30 mouse cellular contexts compared by ENCODE assay signal in the genomic region with DNA sequence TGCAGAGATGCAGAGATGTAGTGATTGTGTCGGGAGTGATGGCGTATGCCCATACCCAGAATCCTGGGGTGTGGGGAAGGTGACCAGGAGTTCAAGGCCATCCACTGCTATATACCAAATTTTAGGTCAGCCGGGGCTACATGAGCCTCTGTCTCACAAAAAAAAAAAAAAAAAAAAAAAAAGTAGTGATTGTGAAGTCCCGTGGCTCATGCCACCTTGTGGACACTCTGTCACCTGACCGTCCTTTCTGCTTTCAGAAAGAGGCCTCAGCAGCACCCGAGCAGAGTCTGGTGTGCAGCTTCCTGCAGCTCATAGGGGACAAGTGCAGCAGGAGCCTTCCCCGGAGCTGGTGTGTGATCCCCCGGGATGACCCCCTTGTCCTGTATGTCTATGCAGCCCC. TPM values are rescaled to one million over a fixed set of nuclear protein-coding genes. Genes with fewer than 3 reads are reported as not detected.
DNase-seq lines count a peak whose midpoint lies in the region; ATAC-seq and TF ChIP-seq lines count a peak whose summit lies in the region.
"Had no signal": no experiment of that assay in that cellular context is flagged by ENCODE, and none has a peak within 500 bp of the region (broad histone marks: within the 10 kb centered on the region; RNA-seq: fewer than 3 reads in every experiment).

No protein-coding gene starts in this region.

- no peak overlapping the region for H3K4me3 ChIP-seq in liver, embryonic 14.5 days (ENCODE audit: insufficient read depth in 1 of 2, low read depth in 2 of 2, low read length in 2 of 2)
- H3K4me3 ChIP-seq in liver, embryonic 11.5 days (ENCODE audit: low read depth, low read length): no peak overlapping the region
- no peak overlapping the region for H3K4me3 ChIP-seq in small intestine, adult 2 months (ENCODE audit: low read depth, low read length)
- H3K4me3 ChIP-seq: embryonic facial prominence, embryonic 10.5 days; embryonic facial prominence, embryonic 15.5 days; forebrain, embryonic 12.5 days; heart, embryonic 15.5 days; hindbrain, embryonic 12.5 days; kidney, embryonic 15.5 days; layer of hippocampus, adult 2 months; left cerebral cortex, adult 2 months; limb, embryonic 13.5 days; liver, embryonic 13.5 days; lung, embryonic 15.5 days; midbrain, embryonic 10.5 days; midbrain, embryonic 15.5 days; myocyte; neural tube, embryonic 12.5 days had no signal

- TF ChIP-seq EP300 in liver, embryonic 14.5 days (IDR thresholded peaks at IDR 0.05; ENCODE audit: low read depth): no peak

- WGBS in liver, embryonic 14.5 days (ENCODE audit: insufficient replicate concordance): 54% methylated on average over 8 of the region's 8 CpGs
- WGBS in liver, embryonic 11.5 days: 69% methylated on average over 8 of the region's 8 CpGs
- 61% methylated on average over 8 of the region's 8 CpGs for WGBS in small intestine, adult 2 months

- H3K27me3 ChIP-seq in liver, embryonic 14.5 days (ENCODE audit: control insufficient read depth, insufficient read depth, low read length): no peaks in the 10 kb centered on the region
- H3K27me3 ChIP-seq in liver, embryonic 11.5 days (replicated peaks; ENCODE audit: control insufficient read depth, insufficient read depth, low read length): no peaks in the 10 kb centered on the region
- H3K27me3 ChIP-seq in small intestine, adult 2 months (ENCODE audit: control insufficient read depth, insufficient read depth, low read length): no peaks in the 10 kb centered on the region
- H3K27me3 ChIP-seq: embryonic facial prominence, embryonic 15.5 days; forebrain, embryonic 12.5 days; heart, embryonic 15.5 days; hindbrain, embryonic 12.5 days; kidney, embryonic 15.5 days; limb, embryonic 13.5 days; liver, embryonic 13.5 days; lung, embryonic 15.5 days; midbrain, embryonic 15.5 days; neural tube, embryonic 12.5 days had no signal

- peak; percentile 23; the same call in 1 of the 2 replicates for TF ChIP-seq CTCF in liver, embryonic 14.5 days (IDR thresholded peaks at IDR 0.05; ENCODE audit: low read depth)
- peak; percentile 25; the same call in 1 of the 2 replicates for TF ChIP-seq CTCF in small intestine, adult 2 months (IDR thresholded peaks at IDR 0.05; ENCODE audit: extremely low read depth, insufficient read length, insufficient replicate concordance, low read depth, low read length)

- no peaks in the 10 kb centered on the region for H3K9me3 ChIP-seq in liver, embryonic 14.5 days (ENCODE audit: control insufficient read depth, low read length)
- no peaks in the 10 kb centered on the region for H3K9me3 ChIP-seq in liver, embryonic 11.5 days (ENCODE audit: control insufficient read depth, low read length)
- H3K9me3 ChIP-seq: embryonic facial prominence, embryonic 10.5 days; embryonic facial prominence, embryonic 15.5 days; forebrain, embryonic 12.5 days; heart, embryonic 15.5 days; hindbrain, embryonic 12.5 days; kidney, embryonic 15.5 days; limb, embryonic 13.5 days; liver, embryonic 13.5 days; lung, embryonic 15.5 days; midbrain, embryonic 10.5 days; midbrain, embryonic 15.5 days; neural tube, embryonic 12.5 days had no signal

- no peak for TF ChIP-seq POLR2A in small intestine, adult 2 months (IDR thresholded peaks at IDR 0.05; ENCODE audit: low read depth, low read length)

- peaks cover 0 to 2% of the 10 kb centered on the region in 2 experiments; a peak in 1 of 4 replicates for H3K4me1 ChIP-seq in liver, embryonic 14.5 days (replicated peaks; ENCODE audit: control insufficient read depth in 2 of 2, insufficient read depth in 2 of 2, low read length in 1 of 2)
- no peaks in the 10 kb centered on the region for H3K4me1 ChIP-seq in liver, embryonic 11.5 days (replicated peaks; ENCODE audit: control insufficient read depth, insufficient read depth, low read length)
- H3K4me1 ChIP-seq in small intestine, adult 2 months (ENCODE audit: control insufficient read depth, insufficient read depth, insufficient read length, low read length): 0 out of 2 replicates have a peak, but pooled peaks cover 1% of the 10 kb centered on the region
- H3K4me1 ChIP-seq: embryonic facial prominence, embryonic 10.5 days; embryonic facial prominence, embryonic 15.5 days; hindbrain, embryonic 12.5 days; limb, embryonic 13.5 days; lung, embryonic 15.5 days; midbrain, embryonic 10.5 days; midbrain, embryonic 15.5 days; neural tube, embryonic 12.5 days had no signal

- H3K9ac ChIP-seq in liver, embryonic 14.5 days (replicated peaks): no peak overlapping the region
- H3K9ac ChIP-seq in liver, embryonic 11.5 days (ENCODE audit: low read depth, low read length): no peak overlapping the region
- H3K9ac ChIP-seq: embryonic facial prominence, embryonic 15.5 days; forebrain, embryonic 12.5 days; forebrain, postnatal 0 days; heart, embryonic 15.5 days; hindbrain, embryonic 12.5 days; kidney, embryonic 15.5 days; limb, embryonic 13.5 days; liver, embryonic 13.5 days; lung, embryonic 15.5 days; midbrain, embryonic 15.5 days; neural tube, embryonic 12.5 days had no signal

- DNase-seq in adrenal gland, postnatal 14 days: peak; percentile 19
- DNase-seq in adrenal gland, postnatal 25 days: no peak
- DNase-seq in liver, embryonic 14.5 days (ENCODE audit: low read depth in 3 of 3, low spot score in 3 of 3): no peak
- DNase-seq in liver, embryonic 11.5 days (ENCODE audit: low spot score): no peak
- DNase-seq in 416B (ENCODE audit: low read depth): peak; percentile 53
- DNase-seq in gastrocnemius, adult 8-10 months (ENCODE audit: low spot score in 2 of 2): no peak
- DNase-seq: cerebellum, adult 8-10 months; cerebellum, postnatal 25 days; forebrain, postnatal 0 days; gastrocnemius, postnatal 10 days; kidney, adult 18-20 months; kidney, postnatal 36 days; liver, embryonic 13.5 days; right cerebral cortex, postnatal 4 days had no signal

- H3K4me2 ChIP-seq in liver, embryonic 14.5 days (ENCODE audit: low read depth): no peak overlapping the region
- H3K4me2 ChIP-seq in liver, embryonic 11.5 days: no peak overlapping the region
- H3K4me2 ChIP-seq: embryonic facial prominence, embryonic 15.5 days; forebrain, embryonic 12.5 days; heart, embryonic 15.5 days; hindbrain, embryonic 12.5 days; kidney, embryonic 15.5 days; limb, embryonic 13.5 days; liver, embryonic 13.5 days; lung, embryonic 15.5 days; midbrain, embryonic 15.5 days; neural tube, embryonic 12.5 days had no signal

- no peak overlapping the region for H3K27ac ChIP-seq in liver, embryonic 14.5 days
- no peak overlapping the region for H3K27ac ChIP-seq in liver, embryonic 11.5 days (ENCODE audit: low read depth, low read length)
- H3K27ac ChIP-seq in small intestine, adult 2 months (ENCODE audit: insufficient read depth, low read depth, low read length): no peak overlapping the region
- H3K27ac ChIP-seq: embryonic facial prominence, embryonic 10.5 days; embryonic facial prominence, embryonic 15.5 days; forebrain, embryonic 12.5 days; heart, embryonic 15.5 days; hindbrain, embryonic 12.5 days; kidney, embryonic 15.5 days; layer of hippocampus, adult 2 months; left cerebral cortex, adult 2 months; limb, embryonic 13.5 days; liver, embryonic 13.5 days; lung, embryonic 15.5 days; macrophage; midbrain, embryonic 10.5 days; midbrain, embryonic 15.5 days; neural tube, embryonic 12.5 days had no signal

- ATAC-seq in liver, embryonic 14.5 days (ENCODE audit: insufficient read depth): no peak
- ATAC-seq in liver, embryonic 11.5 days (replicated peaks; ENCODE audit: low FRiP score): no peak
- ATAC-seq: forebrain, postnatal 0 days; midbrain, embryonic 15.5 days had no signal

- H3K36me3 ChIP-seq in liver, embryonic 14.5 days (replicated peaks; ENCODE audit: control insufficient read depth, insufficient read depth, low read depth): no peaks in the 10 kb centered on the region
- H3K36me3 ChIP-seq in liver, embryonic 11.5 days (ENCODE audit: control insufficient read depth, insufficient read depth, low read length): no peaks in the 10 kb centered on the region
- H3K36me3 ChIP-seq in small intestine, adult 2 months (ENCODE audit: control insufficient read depth, insufficient read depth, low read length): no peaks in the 10 kb centered on the region
- H3K36me3 ChIP-seq: embryonic facial prominence, embryonic 10.5 days; embryonic facial prominence, embryonic 15.5 days; forebrain, embryonic 12.5 days; heart, embryonic 15.5 days; hindbrain, embryonic 12.5 days; kidney, embryonic 15.5 days; limb, embryonic 13.5 days; liver, embryonic 13.5 days; lung, embryonic 15.5 days; midbrain, embryonic 10.5 days; midbrain, embryonic 15.5 days; neural tube, embryonic 12.5 days had no signal

RNA-seq across cellular contexts. Expression of a gene that starts 17.3 kb away (rescaled TPM):
- 2.2 and 11.5 TPM in 2 replicates for total RNA-seq in adrenal gland, postnatal 14 days (2021)
- total RNA-seq in adrenal gland, postnatal 25 days (2021): 1.6 and 3.0 TPM in 2 replicates
- polyA plus RNA-seq in liver, embryonic 14.5 days (2012; rRNA removed): 8.5 and 8.6 TPM in 2 replicates
- 3.8 and 4.0 TPM in 2 replicates for polyA plus RNA-seq in liver, embryonic 14.5 days (2014; fragmentation: Nextera tagmentation; extraction: Ambion mirVana)
- 6.0 and 6.7 TPM in 2 replicates for polyA plus RNA-seq in liver, embryonic 11.5 days (2014; fragmentation: Nextera tagmentation; extraction: Ambion mirVana)
- polyA plus RNA-seq in small intestine, adult 2 months (2012; rRNA removed): 14.0 and 16.3 TPM in 2 replicates
- 1 to 10 TPM in 1 of 4 experiments, under 1 TPM in 3; 0.38 to 1.0 (median 0.67) TPM for total RNA-seq in gastrocnemius, adult 8-10 months (2022)

RNA-seq across cellular contexts. Expression of a gene that starts 30.3 kb away (rescaled TPM):
- 300 and 316 TPM in 2 replicates for total RNA-seq in adrenal gland, postnatal 14 days (2021)
- total RNA-seq in adrenal gland, postnatal 25 days (2021): 231 and 242 TPM in 2 replicates
- 61.1 and 69.0 TPM in 2 replicates for polyA plus RNA-seq in liver, embryonic 14.5 days (2012; rRNA removed)
- 54.3 and 64.3 TPM in 2 replicates for polyA plus RNA-seq in liver, embryonic 14.5 days (2014; fragmentation: Nextera tagmentation; extraction: Ambion mirVana)
- polyA plus RNA-seq in liver, embryonic 11.5 days (2014; fragmentation: Nextera tagmentation; extraction: Ambion mirVana): 147 and 149 TPM in 2 replicates
- polyA plus RNA-seq in small intestine, adult 2 months (2012; rRNA removed): 153 and 260 TPM in 2 replicates
- total RNA-seq in gastrocnemius, adult 8-10 months (2022): 10 to 100 TPM; 74.1 to 82.3 (median 80.3) TPM

Comparison
In these comparisons a context has a peak if more than half of its experiments do, and no peak if none do; other contexts are left out.
1. DNase-seq: peak in adrenal gland, postnatal 14 days (single experiment) and 416B (single experiment); none in adrenal gland, postnatal 25 days (single experiment), liver, embryonic 14.5 days (0 of 3), liver, embryonic 11.5 days (single experiment) and gastrocnemius, adult 8-10 months (0 of 2).